ENCODE assay signal across 17 mouse cellular contexts in the genomic region with DNA sequence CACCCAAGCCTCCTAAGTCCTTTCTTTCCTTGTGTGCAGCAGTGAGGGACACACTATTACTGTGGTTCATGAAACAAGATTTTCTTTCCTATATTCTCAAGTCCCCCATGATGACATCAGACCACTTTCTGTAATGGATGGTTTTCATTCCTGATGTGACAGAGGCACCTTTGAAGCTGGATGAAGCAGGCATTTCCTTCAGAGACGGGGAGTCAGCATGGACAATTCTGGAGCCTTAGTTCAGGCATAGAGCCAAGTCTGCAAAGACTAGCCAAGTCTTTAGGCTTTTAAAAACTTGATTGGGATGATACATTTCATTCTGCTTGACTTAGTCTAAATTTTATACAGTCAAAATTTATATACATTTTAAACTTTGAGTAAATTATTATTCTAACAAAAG.
DNase-seq lines count a peak whose midpoint lies in the region; ATAC-seq and TF ChIP-seq lines count a peak whose summit lies in the region.
"Had no signal": no experiment of that assay in that cellular context is flagged by ENCODE, and none has a peak within 500 bp of the region (broad histone marks: within the 10 kb centered on the region; RNA-seq: fewer than 3 reads in every experiment).

No protein-coding gene starts in this region.

- no peak overlapping the region for H3K4me2 ChIP-seq in embryonic facial prominence, embryonic 14.5 days (ENCODE audit: low read depth, low read length)
- H3K4me2 ChIP-seq in limb, embryonic 14.5 days (replicated peaks; ENCODE audit: low read depth, low read length, severe bottlenecking), result no peak overlapping the region
- H3K4me2 ChIP-seq: heart, embryonic 15.5 days; limb, embryonic 12.5 days; midbrain, embryonic 12.5 days had no signal

- H3K9me3 ChIP-seq in embryonic facial prominence, embryonic 14.5 days (ENCODE audit: control insufficient read depth, low read length), result no peaks in the 10 kb centered on the region
- H3K9me3 ChIP-seq in embryonic facial prominence, embryonic 10.5 days, result no peaks in the 10 kb centered on the region
- no peaks in the 10 kb centered on the region for H3K9me3 ChIP-seq in limb, embryonic 14.5 days (ENCODE audit: control insufficient read depth, low read length)
- no peaks in the 10 kb centered on the region for H3K9me3 ChIP-seq in limb, embryonic 10.5 days (replicated peaks)
- H3K9me3 ChIP-seq: heart, embryonic 15.5 days; hindbrain, embryonic 13.5 days; limb, embryonic 12.5 days had no signal

- no peaks in the 10 kb centered on the region for H3K27me3 ChIP-seq in embryonic facial prominence, embryonic 14.5 days (replicated peaks; ENCODE audit: control insufficient read depth, insufficient read depth, low read length)
- no peaks in the 10 kb centered on the region for H3K27me3 ChIP-seq in embryonic facial prominence, embryonic 10.5 days (replicated peaks; ENCODE audit: low read depth, poor library complexity, severe bottlenecking)
- no peaks in the 10 kb centered on the region for H3K27me3 ChIP-seq in limb, embryonic 14.5 days (ENCODE audit: control insufficient read depth, insufficient read depth, low read length)
- no peaks in the 10 kb centered on the region for H3K27me3 ChIP-seq in limb, embryonic 10.5 days (ENCODE audit: low read depth, poor library complexity, severe bottlenecking)
- H3K27me3 ChIP-seq: heart, embryonic 15.5 days; hindbrain, embryonic 13.5 days; limb, embryonic 12.5 days; midbrain, embryonic 12.5 days had no signal

- no peak for TF ChIP-seq POLR2A in limb, embryonic 14.5 days (IDR thresholded peaks at IDR 0.05; ENCODE audit: borderline replicate concordance, extremely low read depth, insufficient read depth, insufficient read length)

- no peak overlapping the region for H3K4me3 ChIP-seq in embryonic facial prominence, embryonic 14.5 days (ENCODE audit: low read depth, low read length)
- no peak overlapping the region for H3K4me3 ChIP-seq in embryonic facial prominence, embryonic 10.5 days
- no peak overlapping the region for H3K4me3 ChIP-seq in limb, embryonic 14.5 days (replicated peaks; ENCODE audit: low read length)
- H3K4me3 ChIP-seq in limb, embryonic 10.5 days, result no peak overlapping the region
- H3K4me3 ChIP-seq: erythroblast, embryonic 14.5 days; heart, adult 2 months; heart, embryonic 15.5 days; hindbrain, embryonic 13.5 days; limb, embryonic 12.5 days; midbrain, embryonic 12.5 days had no signal

- DNase-seq in embryonic facial prominence, embryonic 14.5 days (ENCODE audit: low spot score), result peak; percentile 65
- DNase-seq in embryonic facial prominence, embryonic 10.5 days (ENCODE audit: low spot score), result no peak
- peak; percentile 17 for DNase-seq in limb, embryonic 14.5 days (ENCODE audit: low spot score)
- no peak for DNase-seq in limb, embryonic 10.5 days (ENCODE audit: low spot score)
- peak; percentile 4 for DNase-seq in NIH3T3 (ENCODE audit: low read depth)
- peak; percentile 61 for DNase-seq in cerebellum, adult 9-10 months
- no peak for DNase-seq in frontal cortex, postnatal 10 days (ENCODE audit: low spot score in 2 of 2)
- DNase-seq: heart, adult 2 months; kidney, postnatal 25 days; right cerebral cortex, adult 18-20 months had no signal

- no peak overlapping the region for H3K27ac ChIP-seq in embryonic facial prominence, embryonic 14.5 days (replicated peaks; ENCODE audit: low read depth, low read length)
- no peak overlapping the region for H3K27ac ChIP-seq in embryonic facial prominence, embryonic 10.5 days (replicated peaks)
- no peak overlapping the region for H3K27ac ChIP-seq in limb, embryonic 14.5 days (replicated peaks; ENCODE audit: low read depth, low read length)
- H3K27ac ChIP-seq in limb, embryonic 10.5 days, result no peak overlapping the region
- H3K27ac ChIP-seq: heart, adult 2 months; heart, embryonic 15.5 days; hindbrain, embryonic 13.5 days; limb, embryonic 12.5 days; midbrain, embryonic 12.5 days had no signal

- H3K9ac ChIP-seq in embryonic facial prominence, embryonic 14.5 days (ENCODE audit: low read depth, low read length), result no peak overlapping the region
- no peak overlapping the region for H3K9ac ChIP-seq in limb, embryonic 14.5 days (ENCODE audit: low read depth, low read length, severe bottlenecking)
- H3K9ac ChIP-seq: heart, embryonic 15.5 days; hindbrain, embryonic 13.5 days; limb, embryonic 12.5 days; midbrain, embryonic 12.5 days had no signal

- H3K4me1 ChIP-seq in embryonic facial prominence, embryonic 14.5 days (ENCODE audit: control insufficient read depth, insufficient read depth, low read length), result no peaks in the 10 kb centered on the region
- H3K4me1 ChIP-seq in embryonic facial prominence, embryonic 10.5 days, result no peaks in the 10 kb centered on the region
- H3K4me1 ChIP-seq in limb, embryonic 14.5 days (ENCODE audit: control insufficient read depth, insufficient read depth, low read length), result no peaks in the 10 kb centered on the region
- no peaks in the 10 kb centered on the region for H3K4me1 ChIP-seq in limb, embryonic 10.5 days
- H3K4me1 ChIP-seq: heart, embryonic 15.5 days; limb, embryonic 12.5 days; midbrain, embryonic 12.5 days had no signal

- H3K36me3 ChIP-seq in embryonic facial prominence, embryonic 14.5 days (ENCODE audit: control insufficient read depth, insufficient read depth, low read length), result no peaks in the 10 kb centered on the region
- no peaks in the 10 kb centered on the region for H3K36me3 ChIP-seq in embryonic facial prominence, embryonic 10.5 days (replicated peaks)
- H3K36me3 ChIP-seq in limb, embryonic 14.5 days (ENCODE audit: control insufficient read depth, insufficient read depth, low read length), result no peaks in the 10 kb centered on the region
- no peaks in the 10 kb centered on the region for H3K36me3 ChIP-seq in limb, embryonic 10.5 days
- H3K36me3 ChIP-seq: heart, embryonic 15.5 days; hindbrain, embryonic 13.5 days; limb, embryonic 12.5 days; midbrain, embryonic 12.5 days had no signal

- no peak for ATAC-seq in embryonic facial prominence, embryonic 14.5 days (ENCODE audit: low read depth)
- no peak for ATAC-seq in limb, embryonic 14.5 days (ENCODE audit: low FRiP score, low read depth)
- ATAC-seq: intestine, postnatal 0 days; Patski had no signal

- 27% methylated on average over 1 of the region's 1 CpGs for WGBS in embryonic facial prominence, embryonic 14.5 days
- WGBS in embryonic facial prominence, embryonic 10.5 days, result 85% methylated on average over 1 of the region's 1 CpGs
- WGBS in limb, embryonic 14.5 days, result 31% methylated on average over 1 of the region's 1 CpGs
- WGBS in limb, embryonic 10.5 days, result 66% methylated on average over 1 of the region's 1 CpGs

Comparison
In these comparisons a context has a peak if more than half of its experiments do, and no peak if none do; other contexts are left out.
1. DNase-seq: peak in embryonic facial prominence, embryonic 14.5 days (single experiment), limb, embryonic 14.5 days (single experiment), NIH3T3 (single experiment) and cerebellum, adult 9-10 months (single experiment); none in embryonic facial prominence, embryonic 10.5 days (single experiment), limb, embryonic 10.5 days (single experiment) and frontal cortex, postnatal 10 days (0 of 2).